Mouse (Mus musculus) embryonic facial prominence, embryonic 13.5 days (tissue): ENCODE measurements around the gene Mgat3. TPM values are rescaled to one million over a fixed set of nuclear protein-coding genes. Genes with fewer than 3 reads are reported as not detected.
A peak's percentile ranks its signal among the peaks of the same experiment; 100 is the strongest.

Experiments used
- ATAC-seq: fragments of 200-750 bp; cut with Nextera tagmentation; 2 replicates; pipeline ENCODE4 v1.8.0; 2017; ENCODE audit warnings: low read depth; ENCODE audit not compliant: insufficient number of reproducible peaks, insufficient read depth, low FRiP score, low TSS enrichment
- H3K27ac ChIP-seq: fragments of 300-500 bp; sonication (generic); 2 replicates; pipeline ENCODE4 v1.5.1; 2015; ENCODE audit warnings: moderate library complexity, mild to moderate bottlenecking, inconsistent platforms
- H3K27me3 ChIP-seq: fragments of 300-500 bp; sonication (generic); 2 replicates; pipeline ENCODE4 v1.6.1; 2015; ENCODE audit warnings: mild to moderate bottlenecking, inconsistent platforms
- H3K36me3 ChIP-seq: fragments of 300-500 bp; sonication (generic); 2 replicates; pipeline ENCODE4 v1.6.1; 2015; ENCODE audit warnings: mild to moderate bottlenecking, inconsistent platforms
- H3K4me1 ChIP-seq: fragments of 300-500 bp; sonication (generic); 2 replicates; pipeline ENCODE4 v1.6.1; 2015; ENCODE audit warnings: inconsistent platforms
- H3K4me2 ChIP-seq: fragments of 300-500 bp; sonication (generic); 2 replicates; pipeline ENCODE4 v1.6.1; 2015; ENCODE audit warnings: moderate library complexity, mild to moderate bottlenecking, inconsistent platforms
- H3K4me3 ChIP-seq: fragments of 300-500 bp; sonication (generic); 2 replicates; pipeline ENCODE4 v1.5.1; 2015; ENCODE audit warnings: mild to moderate bottlenecking, inconsistent platforms
- H3K9ac ChIP-seq: fragments of 300-500 bp; sonication (generic); 2 replicates; pipeline ENCODE4 v1.6.1; 2015; ENCODE audit warnings: mild to moderate bottlenecking, inconsistent platforms
- H3K9me3 ChIP-seq: fragments of 300-500 bp; sonication (generic); 2 replicates; pipeline ENCODE4 v1.6.1; 2016; ENCODE audit warnings: inconsistent platforms
- WGBS: fragments of 180-500 bp; shearing (Covaris S2); methylation state at CpG from one replicate; pipeline ENCODE4 v1.1.7; 2015; ENCODE audit warnings: mixed read lengths; 5-methylcytosine and 5-hydroxymethylcytosine counted together
- polyA plus RNA-seq: library from polyadenylated mRNA; unstranded; fragments of >200 nt; fragmentation: Nextera tagmentation; extraction: Ambion mirVana; gene quantifications from 2 replicates; pipeline ENCODE4 v1.2.1, GENCODE M21; 2015

Gene Mgat3
- polyA plus RNA-seq, 1 experiment from 2014 or later, result 7.7 TPM

GRCm38 (mm10) chr15:80213688-80214087 is 40.2 kb downstream of the Mgat3 start:
- Histone ChIP-seq H3K36me3 (peaks cover 44% of the 10 kb centered on the region), H3K27me3 (no peaks in the 10 kb centered on the region), H3K4me3 (no peak overlapping the region), H3K9me3 (no peaks in the 10 kb centered on the region), H3K4me1 (peaks cover under 1% of the 10 kb centered on the region; the same call in 1 of the 2 replicates), H3K9ac (no peak overlapping the region), H3K4me2 (no peak overlapping the region), H3K27ac (no peak overlapping the region)
- no peak for ATAC-seq

- WGBS, result 22% methylated on average over 10 of the region's 10 CpGs
Measured at GRCm38 (mm10) chr15:80215716-80216479, 42.4 kb downstream of the Mgat3 start.

GRCm38 (mm10) chr15:80216480-80216820 is 42.9 kb downstream of the Mgat3 start:
- WGBS, result 62% methylated on average over 9 of the region's 9 CpGs
- Histone ChIP-seq H3K4me3 (no peak overlapping the region), H3K27ac (no peak overlapping the region), H3K9me3 (no peaks in the 10 kb centered on the region), H3K27me3 (no peaks in the 10 kb centered on the region), H3K9ac (no peak overlapping the region), H3K4me1 (no peaks in the 10 kb centered on the region), H3K36me3 (peaks cover 34% of the 10 kb centered on the region), H3K4me2 (no peak overlapping the region)
- ATAC-seq, result no peak

More at GRCm38 (mm10) chr15:80215716-80216479, 42.4 kb downstream of the Mgat3 start:
- H3K27me3 ChIP-seq, result no peaks in the 10 kb centered on the region
- no peak overlapping the region for H3K27ac ChIP-seq
- H3K9me3 ChIP-seq, result no peaks in the 10 kb centered on the region
- no peaks in the 10 kb centered on the region for H3K4me1 ChIP-seq
- H3K9ac ChIP-seq, result 0 out of 2 replicates have a peak overlapping the region, but pooled peaks have one; percentile 16
- H3K4me2 ChIP-seq, result no peak overlapping the region
- no peak overlapping the region for H3K4me3 ChIP-seq
- H3K36me3 ChIP-seq, result peaks cover 39% of the 10 kb centered on the region
- ATAC-seq, result no peak

- no peaks in the 10 kb centered on the region for H3K27me3 ChIP-seq
- no peak overlapping the region for H3K9ac ChIP-seq
- peaks cover 23% of the 10 kb centered on the region for H3K36me3 ChIP-seq
- WGBS, result 93% methylated on average over 10 of the region's 10 CpGs
- H3K4me2 ChIP-seq, result no peak overlapping the region
- no peaks in the 10 kb centered on the region for H3K9me3 ChIP-seq
- ATAC-seq, result no peak
- no peaks in the 10 kb centered on the region for H3K4me1 ChIP-seq
- no peak overlapping the region for H3K4me3 ChIP-seq
- H3K27ac ChIP-seq, result no peak overlapping the region
Measured at GRCm38 (mm10) chr15:80217476-80217875, 44.0 kb downstream of the Mgat3 start.

GRCm38 (mm10) chr15:80219211-80219610 is 45.7 kb downstream of the Mgat3 start:
- H3K9ac ChIP-seq, result 0 out of 2 replicates have a peak overlapping the region, but pooled peaks have one; percentile 1
- H3K27me3 ChIP-seq, result no peaks in the 10 kb centered on the region
- no peaks in the 10 kb centered on the region for H3K9me3 ChIP-seq
- no peak for ATAC-seq
- no peak overlapping the region for H3K27ac ChIP-seq
- H3K4me1 ChIP-seq, result no peaks in the 10 kb centered on the region
- H3K4me3 ChIP-seq, result no peak overlapping the region
- WGBS, result 39% methylated on average over 14 of the region's 14 CpGs
- H3K36me3 ChIP-seq, result peaks cover 7% of the 10 kb centered on the region
- no peak overlapping the region for H3K4me2 ChIP-seq

- ATAC-seq, result no peak
- Histone ChIP-seq H3K36me3 (no peaks in the 10 kb centered on the region; the same call in 1 of the 2 replicates), H3K4me2 (no peak overlapping the region), H3K4me1 (no peaks in the 10 kb centered on the region), H3K9ac (0 out of 2 replicates have a peak overlapping the region, but pooled peaks have one; percentile 1), H3K9me3 (no peaks in the 10 kb centered on the region), H3K4me3 (no peak overlapping the region), H3K27me3 (no peaks in the 10 kb centered on the region), H3K27ac (no peak overlapping the region)
- 78% methylated on average over 4 of the region's 4 CpGs for WGBS
Measured at GRCm38 (mm10) chr15:80219705-80220657, 46.5 kb downstream of the Mgat3 start.

GRCm38 (mm10) chr15:80221031-80221430 is 47.5 kb downstream of the Mgat3 start:
- no peak overlapping the region for H3K27ac ChIP-seq
- WGBS, result 72% methylated on average over 8 of the region's 8 CpGs
- no peaks in the 10 kb centered on the region for H3K9me3 ChIP-seq
- H3K4me3 ChIP-seq, result no peak overlapping the region
- H3K4me2 ChIP-seq, result no peak overlapping the region
- H3K4me1 ChIP-seq, result no peaks in the 10 kb centered on the region
- no peak overlapping the region for H3K9ac ChIP-seq
- no peaks in the 10 kb centered on the region for H3K27me3 ChIP-seq
- no peak for ATAC-seq
- H3K36me3 ChIP-seq, result no peaks in the 10 kb centered on the region

GRCm38 (mm10) chr15:80223751-80224150 is 50.2 kb downstream of the Mgat3 start:
- Histone ChIP-seq H3K36me3 (no peaks in the 10 kb centered on the region), H3K27me3 (no peaks in the 10 kb centered on the region), H3K9me3 (no peaks in the 10 kb centered on the region), H3K9ac (no peak overlapping the region), H3K4me3 (no peak overlapping the region), H3K27ac (no peak overlapping the region), H3K4me1 (no peaks in the 10 kb centered on the region), H3K4me2 (no peak overlapping the region)
- ATAC-seq, result no peak
- WGBS, result 89% methylated on average over 7 of the region's 7 CpGs

- no peak overlapping the region for H3K4me3 ChIP-seq
- no peak overlapping the region for H3K9ac ChIP-seq
- WGBS, result 24% methylated on average over 9 of the region's 9 CpGs
- no peaks in the 10 kb centered on the region for H3K27me3 ChIP-seq
- H3K9me3 ChIP-seq, result no peaks in the 10 kb centered on the region
- no peaks in the 10 kb centered on the region for H3K36me3 ChIP-seq
- H3K4me2 ChIP-seq, result no peak overlapping the region
- no peak overlapping the region for H3K27ac ChIP-seq
- no peaks in the 10 kb centered on the region for H3K4me1 ChIP-seq
- no peak for ATAC-seq
Measured at GRCm38 (mm10) chr15:80225208-80225607, 51.7 kb downstream of the Mgat3 start.

- H3K4me3 ChIP-seq, result no peak overlapping the region
- 49% methylated on average over 2 of the region's 2 CpGs for WGBS
- H3K27me3 ChIP-seq, result no peaks in the 10 kb centered on the region
- no peak for ATAC-seq
- no peaks in the 10 kb centered on the region for H3K4me1 ChIP-seq
- H3K27ac ChIP-seq, result no peak overlapping the region
- no peaks in the 10 kb centered on the region for H3K36me3 ChIP-seq
- H3K9me3 ChIP-seq, result no peaks in the 10 kb centered on the region
- H3K4me2 ChIP-seq, result no peak overlapping the region
- H3K9ac ChIP-seq, result no peak overlapping the region
Measured at GRCm38 (mm10) chr15:80225796-80226195, 52.3 kb downstream of the Mgat3 start.

GRCm38 (mm10) chr15:80228071-80228800 is 54.7 kb downstream of the Mgat3 start:
- H3K27ac ChIP-seq, result no peak overlapping the region
- 78% methylated on average over 17 of the region's 17 CpGs for WGBS
- peaks cover 3% of the 10 kb centered on the region for H3K4me1 ChIP-seq
- no peak overlapping the region for H3K9ac ChIP-seq
- ATAC-seq, result no peak
- H3K9me3 ChIP-seq, result no peaks in the 10 kb centered on the region
- H3K27me3 ChIP-seq, result no peaks in the 10 kb centered on the region
- H3K4me3 ChIP-seq, result no peak overlapping the region
- H3K36me3 ChIP-seq, result no peaks in the 10 kb centered on the region
- H3K4me2 ChIP-seq, result no peak overlapping the region
